Mouse (Mus musculus): Measurements from ENCODE around the gene Cryba1.
"Not testable (repeated sequence)": the region's sequence is repeated elsewhere in the genome, so short reads cannot be mapped to it uniquely, and the experiment has no call there.

Cryba1 gene

DNA sequence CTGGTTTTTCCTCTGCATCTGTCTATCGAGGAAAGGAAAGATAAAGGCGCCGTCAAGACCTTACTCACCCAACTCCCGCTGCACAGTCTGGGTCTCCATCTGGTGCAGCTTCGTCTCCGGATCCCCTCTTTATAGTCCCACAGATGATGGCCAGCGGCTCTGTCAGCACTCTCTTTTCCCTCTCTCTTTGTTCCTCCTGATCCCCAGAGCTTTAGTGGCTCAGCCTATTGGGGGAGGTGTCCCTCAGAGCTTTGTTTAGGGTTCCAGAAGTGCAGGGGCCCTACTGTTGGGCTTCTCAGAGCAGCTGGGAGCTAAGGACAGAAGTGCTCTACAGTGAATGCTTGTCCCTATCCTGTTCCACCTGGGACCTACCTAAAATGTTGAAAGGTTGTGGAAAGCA, at the start of gene Cryba1:
Gene Cryba1, minus strand, starts transcription at position 101 of the 400 bp plus-strand sequence.
- no peak for DNase-seq (ENCODE audit: low spot score in 2 of 2)

DNA sequence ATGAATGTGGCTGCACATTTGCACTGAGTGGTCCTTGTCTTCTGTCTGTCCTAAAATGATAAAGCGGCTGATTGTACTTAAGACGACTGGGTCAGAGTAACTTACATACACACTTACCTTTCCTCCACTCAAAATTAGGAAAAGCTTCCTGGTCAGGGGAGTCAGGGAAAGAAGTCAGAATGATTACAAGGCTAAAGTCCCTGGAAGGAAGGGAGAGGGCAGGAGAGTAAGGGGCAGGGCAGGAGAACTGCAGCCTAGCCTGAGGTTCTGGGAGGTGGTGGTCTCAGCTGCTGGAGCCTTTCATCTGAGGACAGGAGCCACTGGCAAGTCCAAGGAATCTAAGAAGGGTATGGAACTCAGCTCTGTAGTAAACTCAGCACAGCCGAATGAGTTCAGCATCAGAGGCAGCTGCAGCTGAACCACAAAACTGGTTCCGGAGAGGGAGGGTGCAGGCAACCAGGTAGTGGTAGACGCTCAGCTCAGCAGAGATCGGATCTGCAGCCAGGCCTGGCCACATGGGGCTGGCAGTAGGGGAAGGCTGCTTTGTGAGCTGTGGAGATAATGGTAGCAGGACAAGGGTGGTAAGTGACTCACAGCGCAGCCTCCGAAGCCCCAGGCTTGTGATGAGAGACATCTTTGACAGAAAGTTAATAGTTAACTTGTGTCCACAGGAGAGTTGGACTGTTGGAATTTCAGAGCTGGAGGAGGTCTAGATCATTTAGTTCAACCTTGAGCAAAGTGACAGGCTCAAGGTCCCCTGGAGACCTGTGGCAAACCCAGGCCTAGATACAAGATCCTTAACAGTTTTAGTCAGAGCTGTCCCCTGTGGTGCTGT, 47.0 kb upstream of the Cryba1 start:
- DNase-seq (ENCODE audit: low spot score in 2 of 2): no peak

DNA sequence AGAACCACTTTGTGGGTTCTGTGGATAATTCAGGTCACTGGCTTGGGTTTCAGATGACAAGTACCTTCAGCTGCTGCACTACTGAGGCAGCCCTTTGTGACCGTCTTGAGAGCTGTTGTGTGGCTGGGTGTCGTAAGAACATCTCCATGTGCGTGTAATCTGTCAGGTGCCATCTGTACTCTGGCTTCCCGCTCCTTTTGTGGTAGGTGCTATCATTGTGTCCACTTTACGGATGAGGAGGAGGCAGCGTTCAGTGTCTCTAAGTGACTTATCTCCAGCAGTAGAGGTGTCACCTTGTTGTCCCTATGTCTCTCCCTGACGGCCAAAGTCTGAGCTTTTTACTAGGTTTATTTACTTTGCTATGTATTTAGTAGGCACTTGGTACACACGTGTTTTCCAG, 45.3 kb upstream of the Cryba1 start:
- DNase-seq (ENCODE audit: low spot score in 2 of 2): no peak

- no peak for DNase-seq (ENCODE audit: low spot score in 2 of 2)
Measured at GRCm38 (mm10) chr11:77769496-77769895, 44.4 kb upstream of the Cryba1 start.

DNA sequence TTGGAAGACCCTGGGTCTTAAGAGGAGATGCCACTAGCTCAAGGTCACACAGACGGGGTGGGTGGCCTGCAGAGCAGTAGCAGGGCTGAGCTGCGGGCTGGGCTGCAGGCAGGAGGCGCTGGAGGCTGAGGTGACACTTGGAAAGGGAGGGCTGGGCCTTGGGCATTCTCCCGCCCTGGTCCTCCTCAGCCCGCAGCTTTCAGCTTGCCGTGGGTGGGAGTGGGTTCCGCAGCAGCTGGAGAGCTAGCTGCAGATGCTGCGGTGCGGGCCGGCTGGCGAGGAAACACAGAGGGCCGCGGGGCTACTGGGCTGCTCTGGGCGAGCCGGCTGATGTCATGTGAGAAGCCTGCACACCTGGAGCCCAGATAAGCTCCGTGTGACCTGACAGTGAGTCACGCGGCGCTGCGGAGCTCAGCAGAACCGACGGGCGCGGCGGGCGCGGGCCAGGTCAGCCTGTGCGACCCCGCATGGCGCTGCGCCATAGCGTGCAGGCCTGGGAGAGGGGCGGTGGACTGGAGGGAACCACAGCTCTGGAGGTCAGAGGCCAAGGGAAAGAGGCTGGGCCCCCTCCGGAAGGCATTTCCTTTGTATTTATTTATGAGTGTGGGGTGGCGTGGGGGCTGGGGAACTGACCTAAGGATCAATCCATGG, 41.4 kb upstream of the Cryba1 start:
- DNase-seq (ENCODE audit: low spot score in 2 of 2): peak in 1 of 2 experiments; percentile 46

- DNase-seq (ENCODE audit: low spot score in 2 of 2): no peak
Measured at GRCm38 (mm10) chr11:77765459-77765777, 40.3 kb upstream of the Cryba1 start.

GRCm38 (mm10) chr11:77764694-77765458, 39.8 kb upstream of the Cryba1 start:
- DNase-seq (ENCODE audit: low spot score in 2 of 2): peak in 1 of 2 experiments; percentile 60

DNA sequence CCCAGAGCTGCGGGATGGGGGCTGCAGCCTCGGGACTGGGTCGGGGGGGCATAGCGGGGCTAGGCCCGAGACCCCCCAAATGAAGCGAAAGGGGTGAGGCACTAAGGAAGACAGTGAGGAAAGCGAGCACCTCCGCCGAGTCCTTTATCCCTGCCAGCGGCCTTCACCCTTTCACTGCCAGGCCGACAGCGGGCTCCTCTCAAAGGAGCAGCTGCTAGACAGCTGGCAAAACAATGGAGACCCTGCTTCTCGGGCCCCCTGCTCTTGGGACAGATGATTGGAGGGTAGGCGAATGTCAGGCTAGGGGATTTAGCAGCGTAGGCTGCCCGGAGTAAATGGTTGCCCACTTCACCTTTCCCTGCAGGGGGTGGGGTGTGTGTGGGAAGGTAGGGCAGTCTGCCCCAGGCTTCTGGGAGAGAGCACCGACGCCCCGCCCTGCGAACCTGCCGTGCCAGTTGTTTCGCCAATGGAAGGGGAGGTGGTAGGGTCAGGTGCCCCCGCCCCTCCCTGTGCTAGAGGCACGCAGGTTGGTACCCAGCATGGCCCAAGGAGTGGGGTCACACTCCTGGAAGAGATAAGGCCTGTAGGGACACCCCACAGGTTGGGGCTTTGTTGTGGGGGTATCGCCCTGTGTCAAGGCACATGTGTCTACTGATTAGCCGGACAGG, 38.7 kb upstream of the Cryba1 start:
- peak in 1 of 2 experiments; percentile 34 for DNase-seq (ENCODE audit: low spot score in 2 of 2)

- peak; percentile 45 to 68 for DNase-seq (ENCODE audit: low spot score in 2 of 2)
Measured at GRCm38 (mm10) chr11:77762783-77763672, 37.9 kb upstream of the Cryba1 start, which contains the start of gene Myo18a. Gene Myo18a (plus strand): TSS chr11:77763246.

GRCm38 (mm10) chr11:77760031-77760430, 34.9 kb upstream of the Cryba1 start:
- DNase-seq (ENCODE audit: low spot score in 2 of 2): no peak

GRCm38 (mm10) chr11:77753469-77753868, 28.4 kb upstream of the Cryba1 start:
- no peak for DNase-seq (ENCODE audit: low spot score in 2 of 2)

- DNase-seq (ENCODE audit: low spot score in 2 of 2): no peak
Measured at GRCm38 (mm10) chr11:77752525-77752924, 27.4 kb upstream of the Cryba1 start.

- no peak for DNase-seq (ENCODE audit: low spot score in 2 of 2)
Measured at GRCm38 (mm10) chr11:77748996-77749395, 23.9 kb upstream of the Cryba1 start.

DNA sequence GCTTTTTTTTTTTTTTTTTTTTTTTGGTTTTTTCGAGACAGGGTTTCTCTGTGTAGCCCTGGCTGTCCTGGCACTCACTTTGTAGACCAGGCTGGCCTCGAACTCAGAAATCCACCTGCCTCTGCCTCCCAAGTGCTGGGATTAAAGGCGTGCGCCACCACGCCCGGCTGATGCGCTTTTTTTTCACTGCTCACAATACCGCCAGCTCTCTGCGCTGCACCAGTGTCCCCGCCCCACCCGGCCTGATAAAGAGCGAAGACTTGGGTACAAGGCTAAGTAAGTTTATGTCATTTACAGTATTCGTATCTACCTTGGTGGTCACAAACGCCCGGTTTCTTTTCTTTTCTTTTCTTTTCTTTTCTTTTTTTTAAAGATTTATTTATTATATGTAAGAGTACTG, 22.0 kb upstream of the Cryba1 start:
- not testable (repeated sequence) for DNase-seq (ENCODE audit: low spot score in 2 of 2)

- DNase-seq (ENCODE audit: low spot score in 2 of 2): no peak
Measured at GRCm38 (mm10) chr11:77746652-77747051, 21.6 kb upstream of the Cryba1 start.

- no peak for DNase-seq (ENCODE audit: low spot score in 2 of 2)
Measured at GRCm38 (mm10) chr11:77743966-77744365, 18.9 kb upstream of the Cryba1 start.

DNA sequence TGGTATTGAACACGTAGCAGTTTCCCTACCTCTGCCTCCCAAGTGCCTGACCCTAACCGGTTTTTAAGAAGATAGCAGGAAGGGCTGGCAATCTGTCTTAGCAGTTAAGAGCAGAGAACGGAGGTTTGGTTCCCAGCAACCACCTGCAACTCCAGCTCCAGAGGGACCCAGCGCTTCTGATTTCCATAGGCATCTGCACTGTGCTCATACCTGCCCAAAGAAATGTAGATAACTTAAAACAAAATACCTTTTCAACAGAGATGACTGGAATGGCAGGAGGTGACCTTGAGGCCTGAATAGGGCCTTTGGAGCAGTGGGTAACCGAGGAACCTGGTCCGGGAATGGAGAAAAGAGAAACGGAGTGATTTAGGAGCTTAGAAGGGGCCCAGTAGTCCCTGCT, 13.5 kb upstream of the Cryba1 start:
- no peak for DNase-seq (ENCODE audit: low spot score in 2 of 2)

GRCm38 (mm10) chr11:77737289-77737688, 12.2 kb upstream of the Cryba1 start:
- peak; percentile 66 to 69 for DNase-seq (ENCODE audit: low spot score in 2 of 2)

- no peak for DNase-seq (ENCODE audit: low spot score in 2 of 2)
Measured at GRCm38 (mm10) chr11:77728587-77728986, 3.5 kb upstream of the Cryba1 start.

DNA sequence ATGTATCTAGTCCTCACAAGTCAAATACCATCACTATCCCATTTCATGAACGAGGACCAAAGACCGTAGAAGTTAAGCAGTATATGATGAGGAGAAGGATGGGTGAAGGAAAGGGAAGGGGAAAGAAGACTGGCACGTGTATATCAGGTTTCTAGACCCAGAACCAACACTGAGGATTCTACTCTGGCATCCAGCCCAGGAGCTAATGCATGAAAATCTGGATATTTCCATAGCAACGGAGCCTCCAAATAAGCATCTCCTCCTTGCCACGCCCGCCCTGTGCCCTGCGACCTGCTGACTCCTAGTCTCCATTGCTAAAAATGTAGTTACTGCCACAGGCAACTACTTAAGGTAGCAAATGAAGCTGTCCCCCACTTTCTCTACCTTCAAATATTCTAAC, 317 bp downstream of the Cryba1 start:
- no peak for DNase-seq (ENCODE audit: low spot score in 2 of 2)

GRCm38 (mm10) chr11:77721389-77721788, 3.7 kb downstream of the Cryba1 start:
- no peak for DNase-seq (ENCODE audit: low spot score in 2 of 2)
